Mouse (Mus musculus) intestine, postnatal 0 days (tissue): ENCODE data around the gene Tbxas1. TPM values are rescaled to one million over a fixed set of nuclear protein-coding genes. Genes with fewer than 3 reads are reported as not detected.
A peak's percentile ranks its signal among the peaks of the same experiment; 100 is the strongest.

Experiments
- ATAC-seq: fragments of 200-750 bp; cut with Nextera tagmentation; 2 replicates; pipeline ENCODE4 v1.8.0; 2017; ENCODE audit warnings: mild to moderate bottlenecking, moderate TSS enrichment, moderate library complexity
- H3K27ac ChIP-seq: fragments of 300-500 bp; sonication (generic); 2 replicates; pipeline ENCODE4 v1.5.1; 2014; ENCODE audit warnings: mild to moderate bottlenecking, low read depth, low read length, moderate library complexity
- H3K27me3 ChIP-seq: fragments of 300-500 bp; sonication (generic); replicated peaks from 2 replicates; pipeline ENCODE4 v1.6.1; 2014; ENCODE audit warnings: low read length, mixed read lengths; ENCODE audit not compliant: control insufficient read depth, insufficient read depth
- H3K36me3 ChIP-seq: fragments of 300-500 bp; sonication (generic); 2 replicates; pipeline ENCODE4 v1.6.1; 2014; ENCODE audit warnings: mild to moderate bottlenecking, moderate library complexity; ENCODE audit not compliant: control insufficient read depth, insufficient read depth
- H3K4me1 ChIP-seq: fragments of 300-500 bp; sonication (generic); replicated peaks from 2 replicates; pipeline ENCODE4 v1.6.1; 2014; ENCODE audit warnings: antibody characterized with exemption, low read length, mixed read lengths; ENCODE audit not compliant: control insufficient read depth, insufficient read depth
- H3K4me2 ChIP-seq: fragments of 300-500 bp; sonication (generic); replicated peaks from 2 replicates; pipeline ENCODE4 v1.6.1; 2014; ENCODE audit warnings: low read depth, mild to moderate bottlenecking, moderate library complexity
- H3K4me3 ChIP-seq: fragments of 300-500 bp; sonication (generic); 2 replicates; pipeline ENCODE4 v1.5.1; 2014; ENCODE audit warnings: low read depth, low read length
- H3K9ac ChIP-seq: fragments of 300-500 bp; sonication (generic); 2 replicates; pipeline ENCODE4 v1.6.1; 2014; ENCODE audit warnings: mild to moderate bottlenecking, low read depth, low read length
- H3K9me3 ChIP-seq: fragments of 300-500 bp; sonication (generic); 2 replicates; pipeline ENCODE4 v1.6.1; 2016; ENCODE audit warnings: mixed run types; ENCODE audit not compliant: control insufficient read depth
- CTCF ChIP-seq: sonication (generic); IDR thresholded peaks from 2 replicates; pipeline ENCODE4 v1.5.1; 2016; ENCODE audit warnings: low read depth, mild to moderate bottlenecking, control low read depth, antibody characterized with exemption, moderate library complexity
- WGBS: fragments of 180-500 bp; shearing (Covaris S2); extraction: QIAGEN DNeasy Blood & Tissue Kit; methylation state at CpG from one replicate; pipeline ENCODE4 v1.1.7; 2014; 5-methylcytosine and 5-hydroxymethylcytosine counted together
- polyA plus RNA-seq: library from polyadenylated mRNA; unstranded; fragments of >200 nt; fragmentation: Nextera tagmentation; extraction: Ambion mirVana; gene quantifications from 2 replicates; pipeline ENCODE4 v1.2.1, GENCODE M21; 2015

The Tbxas1 gene
- polyA plus RNA-seq, 1 experiment from 2014 or later: 2.1 TPM

GRCm38 (mm10) chr6:38960791-38961426 is 85.7 kb downstream of the Tbxas1 start:
- Histone ChIP-seq H3K9ac (no peak overlapping the region), H3K4me2 (0 out of 2 replicates have a peak overlapping the region, but pooled peaks have one; percentile 9), H3K9me3 (no peaks in the 10 kb centered on the region), H3K4me3 (no peak overlapping the region), H3K4me1 (no peaks in the 10 kb centered on the region), H3K27ac (no peak overlapping the region), H3K36me3 (no peaks in the 10 kb centered on the region), H3K27me3 (no peaks in the 10 kb centered on the region)
- no peak for TF ChIP-seq CTCF
- ATAC-seq: no peak
- 66% methylated on average over 12 of the region's 12 CpGs for WGBS

- 71% methylated on average over 8 of the region's 8 CpGs for WGBS
- Histone ChIP-seq H3K4me1 (no peaks in the 10 kb centered on the region), H3K36me3 (no peaks in the 10 kb centered on the region), H3K9ac (no peak overlapping the region), H3K27me3 (no peaks in the 10 kb centered on the region), H3K4me3 (no peak overlapping the region), H3K9me3 (no peaks in the 10 kb centered on the region), H3K27ac (no peak overlapping the region), H3K4me2 (0 out of 2 replicates have a peak overlapping the region, but pooled peaks have one; percentile 9)
- no peak for TF ChIP-seq CTCF
- no peak for ATAC-seq
Observed at GRCm38 (mm10) chr6:38961427-38962033, 86.3 kb downstream of the Tbxas1 start.

GRCm38 (mm10) chr6:38966839-38967238 is 91.6 kb downstream of the Tbxas1 start:
- no peak overlapping the region for H3K4me3 ChIP-seq
- WGBS: 46% methylated on average over 5 of the region's 5 CpGs
- no peaks in the 10 kb centered on the region for H3K27me3 ChIP-seq
- H3K36me3 ChIP-seq: no peaks in the 10 kb centered on the region
- H3K27ac ChIP-seq: 0 out of 2 replicates have a peak overlapping the region, but pooled peaks have one; percentile 21
- peaks cover 6% of the 10 kb centered on the region; the same call in 1 of the 2 replicates for H3K4me1 ChIP-seq
- no peaks in the 10 kb centered on the region for H3K9me3 ChIP-seq
- ATAC-seq: peak; percentile 60; the same call in 1 of the 2 replicates
- H3K9ac ChIP-seq: no peak overlapping the region
- 0 out of 2 replicates have a peak overlapping the region, but pooled peaks have one; percentile 13 for H3K4me2 ChIP-seq
- TF ChIP-seq CTCF: no peak

- WGBS: 43% methylated on average over 6 of the region's 6 CpGs
- peak; percentile 59 for ATAC-seq
- TF ChIP-seq CTCF: no peak
- no peak overlapping the region for H3K9ac ChIP-seq
- no peak overlapping the region for H3K4me3 ChIP-seq
- 0 out of 2 replicates have a peak overlapping the region, but pooled peaks have one; percentile 21 for H3K27ac ChIP-seq
- H3K4me1 ChIP-seq: peaks cover 6% of the 10 kb centered on the region; the same call in 1 of the 2 replicates
- H3K27me3 ChIP-seq: no peaks in the 10 kb centered on the region
- H3K9me3 ChIP-seq: no peaks in the 10 kb centered on the region
- 0 out of 2 replicates have a peak overlapping the region, but pooled peaks have one; percentile 13 for H3K4me2 ChIP-seq
- H3K36me3 ChIP-seq: no peaks in the 10 kb centered on the region
Observed at GRCm38 (mm10) chr6:38967288-38967687, 92.1 kb downstream of the Tbxas1 start.

- no peak overlapping the region for H3K27ac ChIP-seq
- no peak overlapping the region for H3K4me2 ChIP-seq
- H3K36me3 ChIP-seq: no peaks in the 10 kb centered on the region
- 81% methylated on average over 5 of the region's 5 CpGs for WGBS
- H3K9ac ChIP-seq: no peak overlapping the region
- no peak overlapping the region for H3K4me3 ChIP-seq
- no peak for TF ChIP-seq CTCF
- H3K27me3 ChIP-seq: no peaks in the 10 kb centered on the region
- H3K4me1 ChIP-seq: peaks cover 6% of the 10 kb centered on the region; the same call in 1 of the 2 replicates
- no peak for ATAC-seq
- no peaks in the 10 kb centered on the region for H3K9me3 ChIP-seq
Observed at GRCm38 (mm10) chr6:38967988-38968387, 92.8 kb downstream of the Tbxas1 start.

GRCm38 (mm10) chr6:38969944-38970740 is 94.9 kb downstream of the Tbxas1 start:
- TF ChIP-seq CTCF: no peak
- H3K4me2 ChIP-seq: no peak overlapping the region
- H3K9ac ChIP-seq: no peak overlapping the region
- WGBS: 87% methylated on average over 6 of the region's 6 CpGs
- no peaks in the 10 kb centered on the region for H3K36me3 ChIP-seq
- H3K4me3 ChIP-seq: no peak overlapping the region
- H3K27ac ChIP-seq: no peak overlapping the region
- no peaks in the 10 kb centered on the region for H3K27me3 ChIP-seq
- peaks cover 8% of the 10 kb centered on the region; the same call in 1 of the 2 replicates for H3K4me1 ChIP-seq
- ATAC-seq: no peak
- H3K9me3 ChIP-seq: no peaks in the 10 kb centered on the region
